Mouse (Mus musculus): ENCODE results near the gene Ttc7.

Gene Ttc7

DNA sequence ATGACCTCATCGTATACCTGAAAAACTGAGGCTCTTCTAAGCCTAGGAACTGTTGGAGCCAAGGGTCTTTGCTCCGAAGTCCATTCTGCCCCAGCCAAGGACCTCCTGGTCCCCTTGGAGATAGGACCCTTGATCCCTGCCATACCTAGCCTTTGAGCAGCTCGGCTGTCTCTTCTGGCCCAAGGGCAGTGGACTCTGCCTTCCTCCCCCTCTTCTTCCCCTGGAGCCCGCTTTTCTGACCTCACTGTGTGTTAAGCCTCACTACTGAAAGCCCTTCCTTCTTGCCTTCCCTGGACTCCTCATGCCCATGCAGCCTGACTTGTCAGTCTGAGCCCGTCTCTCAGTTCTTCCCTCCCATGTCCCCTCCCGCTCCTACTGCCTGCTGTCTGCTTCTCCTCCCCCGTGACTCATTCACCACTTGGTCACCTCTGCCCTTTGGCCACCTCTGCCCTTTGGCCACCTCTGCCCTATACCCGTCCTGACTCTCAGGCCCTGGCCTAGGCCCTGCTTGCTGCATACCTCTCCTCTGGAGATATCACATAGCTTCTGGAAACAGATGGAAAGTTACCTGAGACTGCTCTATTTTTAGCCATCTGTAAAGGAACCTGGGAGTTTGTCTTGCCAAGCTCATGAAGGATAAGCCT is 60.5 kb downstream of the Ttc7 start:
- DNase-seq = no peak

GRCm38 (mm10) chr17:87344441-87345251 is 62.0 kb downstream of the Ttc7 start:
- no peak for DNase-seq

DNA sequence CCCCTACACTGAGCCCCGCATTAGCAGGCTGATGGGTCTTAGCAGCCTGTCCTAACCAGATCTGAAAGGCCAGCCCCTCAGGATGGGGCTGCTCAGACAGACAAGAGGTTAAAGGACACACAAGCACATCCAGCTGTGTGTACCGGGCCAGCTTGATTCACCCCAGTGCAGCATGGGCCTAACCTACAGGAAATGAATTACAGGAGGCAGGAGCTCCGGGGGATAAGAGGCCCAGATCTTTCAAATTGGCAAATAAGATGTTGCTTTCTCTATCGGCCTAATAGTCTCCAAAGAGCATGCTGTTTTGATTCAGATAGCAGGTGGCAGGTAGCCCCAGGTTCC is 62.5 kb downstream of the Ttc7 start:
- DNase-seq = no peak

GRCm38 (mm10) chr17:87348353-87348752 is 65.7 kb downstream of the Ttc7 start:
- no peak for DNase-seq

DNA sequence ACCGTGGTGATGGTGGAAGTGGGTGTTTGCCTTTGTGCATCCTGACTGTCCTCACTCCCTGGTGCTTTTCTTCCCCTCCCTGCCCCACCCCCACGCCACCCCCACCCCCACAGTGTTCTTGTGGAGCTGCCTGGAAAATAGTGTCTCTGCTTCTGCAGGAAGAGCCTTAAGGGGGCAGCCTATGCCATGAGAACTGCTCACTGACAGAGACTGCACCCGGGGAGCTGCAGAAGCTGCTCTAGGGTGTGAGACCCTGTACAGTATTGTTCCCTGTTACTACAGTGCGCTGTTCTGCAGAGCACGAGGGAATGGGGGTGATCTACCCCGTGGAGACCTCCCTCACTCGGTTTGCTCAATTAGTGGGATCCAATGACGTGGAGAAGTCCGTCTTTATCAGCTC is 66.4 kb downstream of the Ttc7 start:
- no peak for DNase-seq

DNA sequence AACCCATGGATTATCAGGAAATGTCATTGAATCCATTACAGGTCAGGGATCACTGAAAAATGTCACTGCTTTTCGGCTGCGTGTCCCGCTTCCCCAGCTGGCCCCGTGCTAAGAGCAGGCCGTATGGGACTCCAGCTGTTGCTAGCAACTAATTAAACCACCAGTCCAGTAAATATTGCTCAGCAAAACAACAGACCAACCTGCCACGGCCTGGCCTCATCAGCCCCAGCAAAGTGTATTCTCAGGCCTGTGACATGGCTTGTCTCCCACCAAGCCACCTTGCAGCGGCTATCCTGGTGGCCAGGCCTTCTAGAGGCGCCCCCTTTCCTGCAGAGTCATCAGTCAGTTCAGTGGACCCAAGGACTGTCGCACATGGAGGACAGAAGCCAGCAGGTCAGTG is 66.9 kb downstream of the Ttc7 start:
- no peak for DNase-seq

DNA sequence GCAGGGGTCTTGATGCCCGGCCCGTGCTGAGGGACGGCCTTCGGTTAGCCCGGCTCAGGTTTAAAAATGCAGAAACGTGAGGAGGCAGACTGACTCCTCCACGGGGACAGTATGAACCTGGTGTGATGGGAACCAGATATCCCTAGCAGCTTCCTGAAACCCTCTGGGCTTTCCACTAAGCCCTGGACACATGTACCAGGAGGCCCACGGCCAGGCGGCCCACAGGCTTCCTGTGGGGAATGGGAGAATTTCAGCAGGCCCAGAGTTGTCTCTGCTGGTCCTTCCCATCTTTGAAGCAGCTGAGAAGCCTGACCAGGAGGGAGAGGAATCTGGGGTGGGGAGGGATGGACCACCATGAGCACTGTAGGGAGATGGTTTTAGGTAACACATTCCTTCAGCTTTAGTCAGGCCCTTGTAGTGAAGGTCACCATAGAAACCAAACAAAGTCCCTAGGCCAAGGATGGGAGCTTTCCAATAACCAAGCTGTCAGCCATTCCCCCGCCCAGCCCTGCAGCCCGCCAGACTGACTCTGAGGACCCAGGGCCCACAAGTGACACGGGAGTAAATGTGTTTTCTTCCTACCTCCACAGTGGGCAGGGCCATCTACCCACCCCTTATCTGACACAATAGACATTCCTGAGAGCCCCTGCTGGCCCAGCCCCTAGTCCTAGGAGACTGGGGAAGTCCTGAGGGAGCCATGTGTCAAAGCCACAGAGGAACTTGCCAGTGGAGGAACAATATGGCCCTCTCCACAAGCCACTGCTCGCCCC is 68.0 kb downstream of the Ttc7 start:
- DNase-seq = peak; percentile 59

DNA sequence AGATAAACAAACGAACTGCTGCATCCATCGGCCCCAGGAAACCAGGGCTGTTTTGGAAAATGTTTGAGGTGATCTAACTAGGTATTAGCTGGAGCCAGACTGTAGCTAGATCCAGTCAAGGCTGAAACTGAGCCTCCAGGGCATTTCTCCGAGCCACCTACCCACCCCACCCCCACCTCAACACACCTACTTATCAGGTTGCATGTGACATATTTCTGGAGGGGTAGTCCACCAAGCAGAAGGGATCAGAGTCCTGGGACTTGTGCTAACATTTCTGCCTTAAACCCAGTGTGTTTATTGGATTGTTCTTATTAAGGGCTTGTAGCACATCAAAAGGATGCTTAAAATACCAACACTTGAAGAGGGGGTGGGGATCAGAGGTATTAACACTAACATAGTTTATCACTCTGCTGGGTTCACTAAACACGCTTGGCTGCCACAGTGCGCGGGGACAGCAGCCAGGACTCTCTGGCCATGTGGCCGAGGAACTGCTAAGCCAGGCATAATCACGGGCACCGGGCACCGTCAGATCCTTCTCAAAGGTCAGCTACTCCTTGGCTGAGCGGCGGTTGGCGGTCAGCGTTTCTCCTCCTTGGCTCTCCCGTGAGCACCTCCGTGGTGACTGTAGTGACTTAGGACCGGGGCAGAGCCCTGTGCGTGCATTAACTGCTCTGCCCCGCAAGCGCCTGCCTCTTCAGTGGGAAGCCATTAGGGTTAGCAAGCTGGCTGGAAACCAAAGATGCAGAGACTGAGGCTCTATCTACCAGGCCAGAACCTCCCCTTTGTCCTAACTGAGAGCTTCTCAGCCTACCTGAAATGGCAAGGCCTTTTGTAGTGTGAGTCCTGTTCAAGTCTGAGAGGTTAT is 68.8 kb downstream of the Ttc7 start:
- peak; percentile 60 for DNase-seq

- DNase-seq = no peak
Observed at GRCm38 (mm10) chr17:87352106-87352897, 69.6 kb downstream of the Ttc7 start.

DNA sequence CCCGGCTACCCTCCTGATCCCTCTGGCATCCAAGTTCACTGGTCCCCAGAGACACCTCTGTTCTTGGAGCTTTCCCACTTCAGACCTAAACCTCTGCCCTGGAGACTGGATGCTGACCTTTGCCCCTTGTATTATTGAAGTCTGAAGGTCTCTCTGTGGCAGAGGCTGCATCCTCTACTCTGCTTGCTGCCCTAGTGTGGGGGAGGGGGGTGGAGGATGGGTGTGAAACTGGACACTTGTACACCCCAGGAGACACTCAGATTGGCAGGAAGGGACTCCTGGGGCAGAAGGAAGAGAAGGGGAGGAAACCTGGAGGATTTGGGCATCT is 70.2 kb downstream of the Ttc7 start:
- no peak for DNase-seq

DNA sequence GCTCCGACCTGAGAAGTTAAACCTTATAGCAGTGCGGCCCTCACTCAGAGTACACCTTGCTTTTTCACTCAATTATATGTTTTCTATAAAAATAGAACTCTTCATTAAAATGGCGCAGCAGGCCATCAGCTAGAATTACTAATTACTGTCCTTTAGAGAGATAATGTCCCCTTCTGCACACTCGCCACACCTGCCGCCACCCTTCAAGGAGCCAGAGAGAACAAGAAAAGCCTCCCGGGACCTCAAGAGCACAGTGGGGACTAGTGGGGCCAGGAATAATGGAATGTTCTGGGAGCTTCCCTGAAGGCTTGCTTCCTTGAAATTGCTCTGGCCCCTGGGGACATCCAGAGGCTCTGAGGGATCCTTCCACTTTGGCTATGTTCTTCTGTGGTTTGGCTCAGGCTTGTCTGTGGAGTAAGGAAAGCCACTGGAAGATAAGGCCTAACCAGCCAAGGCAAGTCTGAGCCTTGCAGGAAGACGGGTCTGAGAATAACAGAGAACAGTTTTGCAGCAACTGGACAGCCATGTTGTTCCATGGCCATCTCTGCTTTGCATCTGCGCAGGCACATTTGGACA is 71.1 kb downstream of the Ttc7 start:
- no peak for DNase-seq

DNA sequence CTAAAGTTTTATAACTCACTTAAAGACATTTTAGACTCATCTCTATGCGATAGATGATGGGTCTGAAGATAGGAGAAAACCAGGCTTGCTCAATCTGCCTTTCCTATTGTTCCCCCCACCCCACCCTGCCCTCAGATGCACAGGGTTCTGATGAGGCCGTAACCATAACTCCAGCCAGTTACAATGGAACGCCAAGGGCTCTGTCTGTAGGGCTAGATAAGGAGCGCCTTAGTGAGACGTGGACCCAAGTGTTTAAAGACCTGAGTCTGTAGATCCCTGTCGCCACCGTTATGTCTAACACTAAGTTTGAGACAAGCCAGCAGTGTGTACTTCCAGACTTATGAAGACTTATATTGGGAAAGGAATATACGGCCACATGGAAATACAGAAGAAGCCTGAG is 72.8 kb downstream of the Ttc7 start:
- DNase-seq = no peak

DNA sequence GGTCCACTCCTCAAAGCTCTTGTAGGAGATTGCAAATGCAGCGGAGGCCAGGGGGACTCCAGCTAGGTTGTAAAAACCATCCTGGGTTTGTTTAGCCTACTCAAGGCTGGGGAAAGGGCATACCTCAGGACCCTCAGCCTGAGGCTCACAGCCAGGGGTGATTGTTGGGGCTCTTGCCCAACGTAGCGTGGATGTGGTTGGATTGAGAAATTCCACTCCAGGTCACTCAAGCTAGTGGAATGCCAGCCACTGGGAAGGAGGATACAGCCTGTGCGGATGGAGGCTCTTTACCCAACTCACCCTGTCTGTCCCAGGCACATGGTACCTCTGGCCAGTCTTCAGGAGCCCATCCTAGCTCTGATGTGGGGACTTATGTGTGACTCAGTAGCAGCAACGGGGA is 73.6 kb downstream of the Ttc7 start:
- DNase-seq = peak; percentile 67

- DNase-seq = no peak
Observed at GRCm38 (mm10) chr17:87357506-87357905, 74.8 kb downstream of the Ttc7 start.

DNA sequence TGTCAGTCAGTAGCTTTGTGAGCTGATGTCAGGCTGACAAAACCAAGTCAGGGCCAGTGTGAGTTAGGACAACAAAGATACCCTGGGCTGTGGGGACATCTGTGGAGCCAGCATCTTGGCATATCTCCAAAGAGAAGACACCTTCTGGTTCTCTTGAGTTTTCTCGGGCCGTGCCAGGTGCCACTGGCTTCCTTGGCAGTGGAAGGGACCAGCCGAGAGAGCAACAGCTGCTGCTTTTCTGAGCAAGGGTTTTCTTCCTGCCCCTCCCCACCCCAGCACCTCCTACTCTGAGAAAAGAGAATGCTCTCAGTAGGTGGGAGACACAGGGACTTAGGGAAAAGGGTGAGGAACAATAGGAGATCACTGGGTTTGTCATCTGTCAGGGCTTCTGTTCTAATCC is 78.4 kb downstream of the Ttc7 start:
- no peak for DNase-seq

DNA sequence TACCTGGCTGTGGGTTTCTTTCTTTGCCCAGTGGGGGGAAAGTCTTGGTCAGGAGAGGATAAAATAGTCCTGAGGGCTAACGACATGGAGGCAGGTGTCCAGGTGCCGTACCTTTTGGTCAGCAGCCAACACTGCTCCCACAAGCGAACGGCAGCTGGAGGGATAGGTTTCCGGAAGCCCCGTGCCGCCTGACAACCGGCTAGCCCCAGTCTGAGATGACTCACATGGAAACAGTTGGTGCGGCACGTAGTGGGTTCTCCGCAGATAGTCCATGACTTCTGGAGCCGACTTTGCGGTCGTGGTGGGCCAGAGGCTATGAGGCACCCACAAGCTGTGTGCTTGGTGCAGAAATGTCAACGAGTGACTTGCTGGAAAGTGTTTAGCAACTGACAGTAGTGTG is 81.4 kb downstream of the Ttc7 start:
- no peak for DNase-seq

DNA sequence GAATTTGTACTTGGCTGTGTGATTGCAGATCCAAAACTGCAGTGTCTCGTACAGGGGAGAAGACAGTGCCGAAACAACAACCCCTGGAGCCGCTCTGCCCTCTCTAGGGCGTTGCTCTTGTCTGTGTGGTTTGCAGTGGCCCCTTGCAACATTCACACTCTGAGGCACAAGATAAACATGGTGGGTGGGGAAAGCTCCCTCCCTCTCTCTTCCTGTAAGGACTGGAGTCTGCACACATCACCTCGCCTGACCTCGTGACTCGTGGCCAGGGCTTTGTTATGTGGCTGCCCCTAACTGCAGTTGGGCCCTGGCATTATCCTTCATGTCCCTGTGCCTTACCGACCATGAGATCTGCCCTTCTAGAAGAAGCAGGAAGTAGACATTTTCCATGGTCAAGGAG is 82.6 kb downstream of the Ttc7 start:
- peak; percentile 79 for DNase-seq

GRCm38 (mm10) chr17:87366520-87366919 is 83.8 kb downstream of the Ttc7 start:
- DNase-seq = no peak

DNA sequence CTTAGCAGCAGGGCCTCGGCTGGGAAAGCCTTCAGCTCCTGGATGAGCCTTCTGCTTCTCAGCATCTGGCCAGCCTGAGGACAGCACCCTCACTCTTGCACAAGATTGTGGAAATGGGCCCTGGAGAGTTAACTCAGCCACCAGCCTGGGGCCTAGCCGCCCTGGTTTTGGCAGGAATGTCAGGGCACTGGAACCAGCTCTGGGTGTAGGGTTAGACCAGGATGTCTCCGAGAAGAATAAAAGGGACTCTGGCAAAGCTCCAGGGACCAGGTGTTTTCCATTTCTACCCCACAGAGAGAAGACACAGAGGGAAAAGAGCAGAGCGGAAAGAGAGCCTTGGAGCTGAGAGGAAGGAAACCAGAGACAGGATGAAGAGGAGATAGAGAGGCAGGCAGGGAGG is 84.5 kb downstream of the Ttc7 start:
- peak; percentile 22 for DNase-seq

DNA sequence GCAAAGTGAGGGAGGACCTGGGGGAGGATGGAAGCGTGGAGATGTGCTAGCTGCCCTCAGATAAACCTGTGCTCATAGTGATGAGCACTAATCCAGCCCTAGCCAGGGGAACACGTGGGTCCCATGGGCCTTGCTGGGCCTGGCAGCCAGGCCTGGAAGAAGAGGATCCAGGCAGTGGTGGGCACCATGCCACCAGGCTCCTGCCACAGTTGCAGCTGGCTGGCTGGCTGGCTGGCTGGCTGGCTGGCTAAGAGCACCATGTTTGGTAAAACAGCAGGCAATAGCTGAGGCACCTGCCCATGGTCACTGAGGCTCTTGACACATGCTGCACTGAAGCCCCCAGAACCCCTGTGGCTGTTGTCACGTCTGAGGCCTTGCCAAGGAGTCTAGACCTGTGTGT is 85.0 kb downstream of the Ttc7 start:
- DNase-seq = peak; percentile 50

- DNase-seq = peak; percentile 27
Observed at GRCm38 (mm10) chr17:87368481-87368880, 85.8 kb downstream of the Ttc7 start.

DNA sequence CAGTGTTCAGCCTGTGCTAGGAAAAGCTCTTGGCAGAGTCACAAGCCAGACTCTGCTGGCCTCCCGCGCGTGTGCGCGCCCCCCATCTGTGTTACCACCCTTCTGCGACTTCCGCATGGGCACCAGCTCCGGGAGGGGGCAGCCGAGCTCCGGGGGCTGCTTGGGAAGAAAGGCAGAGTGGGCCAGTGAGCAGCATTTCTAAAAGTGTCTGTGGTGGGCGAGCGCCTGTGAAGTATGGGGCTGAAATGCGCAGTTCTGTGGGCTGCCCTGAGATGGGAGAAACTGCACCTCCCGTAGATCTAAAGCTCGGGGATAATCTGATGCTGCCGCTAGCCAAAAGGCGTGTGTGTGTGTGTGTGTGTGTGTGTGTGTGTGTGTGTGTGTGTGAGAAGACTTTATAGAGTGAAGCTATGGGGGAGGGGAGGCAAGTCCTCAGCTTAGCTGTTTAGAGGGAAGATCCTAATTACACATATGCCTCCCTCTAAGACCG is 86.6 kb downstream of the Ttc7 start:
- DNase-seq = no peak
